Mouse (Mus musculus) embryonic fibroblast, embryonic 13.5 days (primary cell): ENCODE data around the gene Grtp1.

Experiments
- CTCF ChIP-seq: IDR thresholded peaks from 2 replicates; pipeline ENCODE4 v1.5.1; 2011; ENCODE audit warnings: mild to moderate bottlenecking, control low read depth, low read length, moderate library complexity, borderline replicate concordance; ENCODE audit not compliant: insufficient read depth
- POLR2A ChIP-seq: IDR thresholded peaks from 2 replicates; pipeline ENCODE4 v1.6.1; 2011; ENCODE audit warnings: low read depth, mild to moderate bottlenecking, control low read depth, low read length, moderate library complexity

GRCm38 (mm10) chr8:13216386-13216785, 16.0 kb upstream of the Grtp1 start:
- TF ChIP-seq CTCF (no peak), POLR2A (no peak)
